Mouse (Mus musculus) adrenal gland, postnatal 25 days (tissue): ENCODE measurements around the gene Gm10318. TPM values are rescaled to one million over a fixed set of nuclear protein-coding genes. Genes with fewer than 3 reads are reported as not detected.

Experiments
- DNase-seq: peaks from one replicate; pipeline ENCODE4 v3.0.0; 2021; ENCODE audit warnings: mixed read lengths
- total RNA-seq: library from RNA; stranded (reverse); gene quantifications from 2 replicates; pipeline ENCODE4 v1.2.3, GENCODE M21; 2021

Gene Gm10318
- total RNA-seq, 1 experiment from 2014 or later: not detected

DNA sequence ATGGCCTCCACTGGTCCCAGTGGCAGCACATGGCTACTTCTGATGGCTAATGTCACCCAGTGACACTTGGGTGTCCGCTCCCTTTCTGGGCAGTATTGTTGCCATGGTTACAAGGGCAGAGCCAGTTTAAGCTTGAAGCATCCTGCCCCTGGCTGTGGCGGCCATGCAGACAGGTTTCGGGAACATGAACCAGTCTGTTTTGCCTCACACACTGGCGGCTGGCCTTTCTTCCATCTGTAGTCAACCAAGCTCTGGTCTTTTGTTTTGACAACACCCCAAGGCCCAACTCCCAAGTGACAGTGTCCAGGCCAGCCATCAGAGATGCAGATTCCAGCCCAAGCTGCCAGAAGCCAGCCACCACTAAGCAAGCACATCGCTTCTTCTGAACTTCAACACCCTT lies 42.9 kb downstream of the Gm10318 start:
- no peak for DNase-seq

GRCm38 (mm10) chr10:77900126-77900525 lies 47.5 kb downstream of the Gm10318 start:
- no peak for DNase-seq

GRCm38 (mm10) chr10:77900903-77901818 lies 48.5 kb downstream of the Gm10318 start:
- DNase-seq: no peak

GRCm38 (mm10) chr10:77901871-77902210 lies 49.2 kb downstream of the Gm10318 start:
- DNase-seq: no peak

DNA sequence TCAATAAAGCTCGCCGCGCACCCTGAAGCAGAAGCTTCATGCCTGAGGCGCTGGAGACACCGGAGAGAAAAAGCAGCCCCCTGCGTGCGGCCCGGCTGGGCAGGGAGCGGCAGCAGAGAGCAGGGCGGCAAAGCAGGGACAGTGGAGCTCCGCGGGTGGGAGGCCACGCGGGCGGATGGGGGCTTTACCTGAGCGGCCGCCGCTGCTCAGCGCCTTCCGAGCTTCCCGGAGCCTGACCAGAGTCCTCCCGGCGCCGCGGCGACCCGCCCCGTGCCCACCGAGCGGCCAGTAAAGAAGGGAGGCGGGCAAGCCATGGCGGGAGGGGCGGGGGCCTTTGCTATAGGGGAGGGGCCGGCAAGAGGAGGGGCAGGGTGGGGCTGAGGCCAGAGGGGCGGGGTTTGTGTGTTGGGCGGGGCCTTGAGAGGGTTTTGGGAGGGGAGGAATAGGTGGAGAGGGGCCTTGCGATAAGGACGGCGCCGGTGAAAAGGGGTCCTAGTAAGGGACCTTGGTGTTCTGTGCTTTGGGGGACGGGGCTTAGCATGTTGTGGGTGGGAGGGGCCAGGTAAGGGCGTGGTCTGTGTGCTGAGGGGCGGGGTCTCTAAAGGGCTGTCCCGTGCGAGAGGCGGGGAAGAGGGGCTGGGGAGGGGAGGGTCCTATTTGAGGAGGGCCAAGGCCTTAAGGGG lies 49.7 kb downstream of the Gm10318 start, which contains the start of gene Lrrc3:
TSS of gene Lrrc3 (minus strand) at position 326 of the 683 bp plus-strand sequence.
- DNase-seq: peak; percentile 68

DNA sequence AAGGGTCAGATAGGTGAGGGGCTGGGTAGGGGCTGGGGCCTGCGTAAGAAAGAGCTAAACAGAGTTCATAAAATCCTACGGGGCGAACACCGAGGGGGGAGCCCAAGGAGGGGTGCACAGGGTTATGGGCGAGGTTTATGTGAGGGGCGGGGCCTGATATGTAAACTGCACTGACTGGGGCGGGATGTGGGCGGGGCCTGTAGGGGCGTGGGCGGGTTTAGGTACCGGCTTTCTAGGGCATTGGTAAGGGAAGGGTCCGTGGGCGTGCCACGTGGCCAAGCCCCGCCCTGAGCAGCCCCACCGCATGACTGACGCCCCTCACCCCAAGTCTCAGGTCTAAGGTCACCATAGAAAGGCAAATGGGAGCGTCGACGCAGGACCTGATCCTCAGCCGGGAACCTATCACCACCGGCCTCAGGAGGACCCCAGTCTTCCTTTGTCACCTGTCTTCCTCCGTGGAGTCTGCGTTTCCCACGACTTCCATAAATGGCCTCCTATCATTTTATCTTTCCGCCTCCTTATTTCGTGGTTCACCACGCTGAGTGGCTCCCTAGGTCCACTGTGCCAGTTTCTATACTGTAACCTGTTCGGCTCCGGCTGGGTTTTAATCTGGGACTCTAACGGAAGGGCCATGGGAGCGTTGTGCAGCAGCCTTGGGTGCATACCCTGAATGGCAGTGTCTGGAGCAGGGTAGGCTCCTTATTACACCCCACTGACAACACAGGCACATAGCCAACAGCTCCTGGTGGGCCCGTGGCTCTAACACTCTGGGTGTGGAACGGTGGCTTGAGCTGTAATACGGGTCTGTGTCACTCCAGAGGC lies 50.4 kb downstream of the Gm10318 start:
- DNase-seq: peak; percentile 31

Other genes with a start within 250 kb of the Gm10318 start
- gene Sumo3, start 246.8 kb upstream of the Gm10318 start, total RNA-seq: 104 and 117 TPM in 2 replicates
- gene Gm49325, start 246.7 kb upstream of the Gm10318 start, total RNA-seq: 20.9 TPM in 1 of 2 replicates, not detected in the other
- gene Ube2g2, start 230.6 kb upstream of the Gm10318 start, total RNA-seq: 45.4 and 45.5 TPM in 2 replicates
- 0.39 and 0.86 TPM in 2 replicates for gene Tspear, start 166.3 kb upstream of the Gm10318 start, total RNA-seq
- gene Gm19402, start 162.1 kb upstream of the Gm10318 start, total RNA-seq: not detected in 2 replicates
- not detected in 2 replicates for gene Gm9508, start 155.6 kb upstream of the Gm10318 start, total RNA-seq
- not detected in 2 replicates for gene Gm10272, start 146.2 kb upstream of the Gm10318 start, total RNA-seq
- not detected in 2 replicates for gene Gm10024, start 141.4 kb upstream of the Gm10318 start, total RNA-seq
- not detected in 2 replicates for gene Gm10142, start 137.1 kb upstream of the Gm10318 start, total RNA-seq
- not detected in 2 replicates for gene Krtap12-1, start 132.3 kb upstream of the Gm10318 start, total RNA-seq
- not detected in 2 replicates for gene Gm10100, start 126.4 kb upstream of the Gm10318 start, total RNA-seq
- gene Gm18596, start 110.2 kb upstream of the Gm10318 start, total RNA-seq: not detected in 2 replicates
- gene Gm9736, start 101.5 kb upstream of the Gm10318 start, total RNA-seq: not detected in 2 replicates
- not detected in 2 replicates for gene Gm3233, start 93.2 kb upstream of the Gm10318 start, total RNA-seq
- not detected in 2 replicates for gene Gm3238, start 81.5 kb upstream of the Gm10318 start, total RNA-seq
- not detected in 2 replicates for gene Gm7138, start 75.9 kb upstream of the Gm10318 start, total RNA-seq
- not detected in 2 replicates for gene Gm3250, start 70.3 kb upstream of the Gm10318 start, total RNA-seq
- gene Gm7137, start 64.7 kb upstream of the Gm10318 start, total RNA-seq: not detected in 2 replicates
- gene Gm9639, start 57.8 kb upstream of the Gm10318 start, total RNA-seq: not detected in 2 replicates
- not detected in 2 replicates for gene Gm19668, start 53.7 kb upstream of the Gm10318 start, total RNA-seq
- not detected in 2 replicates for gene Gm9507, start 41.0 kb upstream of the Gm10318 start, total RNA-seq
- gene Gm2696, start 38.2 kb upstream of the Gm10318 start, total RNA-seq: not detected in 2 replicates
- gene Krtap10-4, start 25.8 kb upstream of the Gm10318 start, total RNA-seq: not detected in 2 replicates
- gene Krtap10-10, start 16.9 kb upstream of the Gm10318 start, total RNA-seq: not detected in 2 replicates
- gene Gm36176, start 6.1 kb upstream of the Gm10318 start, total RNA-seq: not detected in 2 replicates
- gene Gm3285, start 9.1 kb downstream of the Gm10318 start, total RNA-seq: not detected in 2 replicates
- 5.5 and 8.0 TPM in 2 replicates for gene Lrrc3, start 49.7 kb downstream of the Gm10318 start, total RNA-seq
- 1.2 and 2.7 TPM in 2 replicates for gene Trpm2, start 117.7 kb downstream of the Gm10318 start, total RNA-seq
- gene 1810043G02Rik, start 125.7 kb downstream of the Gm10318 start, total RNA-seq: 18.5 and 22.1 TPM in 2 replicates
- gene Pfkl, start 157.2 kb downstream of the Gm10318 start, total RNA-seq: 91.4 and 96.0 TPM in 2 replicates
- gene Dnmt3l, start 189.1 kb downstream of the Gm10318 start, total RNA-seq: 30.7 and 36.2 TPM in 2 replicates
- gene Aire, start 190.8 kb downstream of the Gm10318 start, total RNA-seq: not detected in 2 replicates
- 26.3 and 36.0 TPM in 2 replicates for gene Icosl, start 216.4 kb downstream of the Gm10318 start, total RNA-seq